Mouse (Mus musculus): ENCODE measurements around the gene Olfr612.
"Not testable (repeated sequence)": the region's sequence is repeated elsewhere in the genome, so short reads cannot be mapped to it uniquely, and the experiment has no call there.

The Olfr612 gene

GRCm38 (mm10) chr7:103542617-103543016 lies at the start of gene Olfr612:
Gene Olfr612, minus strand, starts transcription at chr7:103542717.
- DNase-seq (ENCODE audit: low spot score in 2 of 2), result not testable (repeated sequence)

DNA sequence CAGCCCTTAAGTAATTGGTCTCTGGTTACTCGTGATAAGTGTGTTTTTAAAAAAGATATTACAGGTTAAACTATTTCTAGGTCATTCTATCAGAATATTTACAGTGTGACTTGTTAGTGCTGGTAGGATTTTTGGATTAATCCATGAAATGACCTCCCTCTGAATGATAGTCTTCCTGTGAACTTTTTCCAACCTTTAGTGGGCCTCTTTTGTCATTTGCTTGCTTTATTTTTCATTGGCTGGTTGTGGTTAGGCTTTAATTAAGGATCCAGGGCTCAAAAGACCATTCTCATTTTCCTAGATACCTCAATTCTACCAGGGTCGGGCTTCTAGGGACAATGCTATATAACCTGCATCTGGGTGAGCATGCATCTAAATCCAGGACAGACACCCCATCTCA lies 47.3 kb upstream of the Olfr612 start, which contains the start of gene Olfr618:
Olfr618 (plus strand) TSS at position 301 of the 400 bp plus-strand sequence.
- no peak for DNase-seq (ENCODE audit: low spot score in 2 of 2)

GRCm38 (mm10) chr7:103572761-103573160 lies 30.2 kb upstream of the Olfr612 start, which contains the start of gene Olfr617:
Gene Olfr617, plus strand, starts transcription at chr7:103573061.
- no peak for DNase-seq (ENCODE audit: low spot score in 2 of 2)

GRCm38 (mm10) chr7:103569043-103569442 lies 26.5 kb upstream of the Olfr612 start, which contains the start of gene Olfr616:
Gene Olfr616, minus strand, starts transcription at chr7:103569143.
- DNase-seq (ENCODE audit: low spot score in 2 of 2), result no peak

- DNase-seq (ENCODE audit: low spot score in 2 of 2), result no peak
Measured at GRCm38 (mm10) chr7:103555779-103556178, 13.3 kb upstream of the Olfr612 start, which contains the start of gene Olfr615. Gene Olfr615, plus strand, starts transcription at chr7:103556079.

- no peak for DNase-seq (ENCODE audit: low spot score in 2 of 2)
Measured at GRCm38 (mm10) chr7:103547774-103548173, 5.3 kb upstream of the Olfr612 start, which contains the start of gene Olfr613. Gene Olfr613, plus strand, starts transcription at chr7:103548074.

GRCm38 (mm10) chr7:103520746-103521145 lies 21.8 kb downstream of the Olfr612 start, which contains the start of gene Olfr611:
Gene Olfr611, minus strand, starts transcription at chr7:103520846.
- DNase-seq (ENCODE audit: low spot score in 2 of 2), result not testable (repeated sequence)

DNA sequence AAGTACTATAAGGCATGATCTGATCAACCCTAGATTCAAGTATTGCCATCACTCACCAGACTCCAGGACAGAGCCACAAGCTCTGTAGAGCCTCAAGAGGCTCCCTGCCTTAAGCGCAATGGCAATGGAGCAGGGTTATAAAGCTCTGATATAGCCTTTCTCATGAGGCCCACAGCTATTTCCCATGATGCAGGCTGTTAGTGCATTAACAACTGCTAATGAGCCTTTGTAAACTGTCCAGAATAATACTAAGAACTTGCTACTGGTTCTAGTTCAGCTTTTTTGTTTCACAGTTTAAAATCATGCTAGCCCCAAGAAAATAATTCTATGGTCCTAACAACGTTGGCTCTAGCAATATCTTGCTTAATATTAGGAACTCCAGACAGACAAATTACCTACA lies 30.5 kb downstream of the Olfr612 start, which contains the start of gene Olfr610:
Olfr610 (minus strand) TSS at position 101 of the 400 bp plus-strand sequence.
- DNase-seq (ENCODE audit: low spot score in 2 of 2), result no peak

DNA sequence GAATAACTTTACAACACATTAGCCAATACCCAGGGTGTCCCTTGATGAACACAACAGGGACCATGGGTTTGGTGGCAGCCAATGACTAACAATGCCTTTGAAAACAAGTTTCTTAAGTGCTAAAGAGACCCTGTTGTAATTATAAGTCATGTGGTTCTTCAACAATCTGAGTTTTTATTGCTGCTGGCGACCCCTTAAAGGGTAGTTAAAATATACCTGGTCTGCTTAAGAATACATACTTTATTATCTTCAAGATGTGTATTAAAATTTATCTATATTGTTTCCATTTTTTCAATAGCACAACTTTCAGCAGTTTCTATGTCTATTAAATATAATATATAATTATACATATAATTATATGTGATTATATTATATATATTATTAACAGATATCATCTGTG lies 44.6 kb downstream of the Olfr612 start, which contains the start of gene Olfr609:
Olfr609 (minus strand) TSS at position 101 of the 400 bp plus-strand sequence.
- no peak for DNase-seq (ENCODE audit: low spot score in 2 of 2)
